Mouse (Mus musculus) kidney, adult 2 months (tissue): ENCODE measurements around the gene Tanc1.

Experiments
- CTCF ChIP-seq: fragments of 200-500 bp; conservative IDR thresholded peaks from 2 replicates; pipeline ENCODE4 v1.5.1; 2011; ENCODE audit warnings: low read depth, mild to moderate bottlenecking, control low read depth, low read length, moderate library complexity, mixed read lengths; ENCODE audit not compliant: insufficient read depth, insufficient read length
- POLR2A ChIP-seq: fragments of 200-500 bp; IDR thresholded peaks from one replicate; pipeline ENCODE4 v1.6.1; 2011; ENCODE audit warnings: low read depth, low read length, control low read depth

DNA sequence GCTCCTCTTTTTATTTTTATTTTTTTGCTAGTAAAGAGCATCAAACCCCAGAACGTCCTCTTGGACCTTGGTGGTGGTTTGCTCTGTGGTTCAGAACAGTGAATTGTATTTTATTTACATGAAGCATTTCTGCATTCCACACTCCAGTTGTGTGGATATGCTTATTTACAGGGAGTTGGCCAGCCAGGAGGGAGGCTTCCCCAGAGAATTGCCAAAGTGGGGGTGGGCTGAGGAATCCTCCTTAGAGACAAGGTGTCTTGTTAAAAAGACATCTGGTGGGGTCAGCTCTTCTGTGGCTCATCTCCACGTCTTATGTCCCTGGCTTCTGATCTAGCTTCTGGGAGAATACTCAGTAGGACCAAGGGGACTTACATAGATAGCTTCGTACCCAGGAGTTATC is 14.6 kb downstream of the Tanc1 start:
- TF ChIP-seq POLR2A: no peak
- no peak for TF ChIP-seq CTCF
